Mouse (Mus musculus): ENCODE results near the gene Nipsnap3a. TPM values are rescaled to one million over a fixed set of nuclear protein-coding genes. Genes with fewer than 3 reads are reported as not detected.

The Nipsnap3a gene
- polyA plus RNA-seq, 1 experiment from 2014 or later, result not detected

GRCm38 (mm10) chr4:53009183-53009582, 20.1 kb downstream of the Nipsnap3a start:
- Histone ChIP-seq H3K9me3 (ENCODE audit: control insufficient read depth, low read length) (no peaks in the 10 kb centered on the region), H3K4me1 (ENCODE audit: control insufficient read depth, insufficient read depth, low read length) (no peaks in the 10 kb centered on the region), H3K4me3 (ENCODE audit: low read depth, low read length) (no peak overlapping the region), H3K9ac (ENCODE audit: low read length) (no peak overlapping the region), H3K36me3 (ENCODE audit: control insufficient read depth, insufficient read depth, low read length) (no peaks in the 10 kb centered on the region), H3K4me2 (ENCODE audit: low read depth) (no peak overlapping the region), H3K27ac (ENCODE audit: low read depth, low read length) (no peak overlapping the region), H3K27me3 (ENCODE audit: control insufficient read depth, insufficient read depth, low read length) (no peaks in the 10 kb centered on the region)
- no peak for ATAC-seq (ENCODE audit: insufficient read depth, low FRiP score, low TSS enrichment)
- DNase-seq (ENCODE audit: low spot score), result no peak
- WGBS, result 81% methylated on average over 4 of the region's 4 CpGs

- Histone ChIP-seq H3K4me2 (ENCODE audit: low read depth) (no peak overlapping the region), H3K4me1 (ENCODE audit: control insufficient read depth, insufficient read depth, low read length) (no peaks in the 10 kb centered on the region), H3K9ac (ENCODE audit: low read length) (no peak overlapping the region), H3K4me3 (ENCODE audit: low read depth, low read length) (no peak overlapping the region), H3K27ac (ENCODE audit: low read depth, low read length) (no peak overlapping the region), H3K36me3 (ENCODE audit: control insufficient read depth, insufficient read depth, low read length) (0 out of 2 replicates have a peak, but pooled peaks cover 3% of the 10 kb centered on the region), H3K27me3 (ENCODE audit: control insufficient read depth, insufficient read depth, low read length) (no peaks in the 10 kb centered on the region), H3K9me3 (ENCODE audit: control insufficient read depth, low read length) (no peaks in the 10 kb centered on the region)
- DNase-seq (ENCODE audit: low spot score) (no peak), ATAC-seq (ENCODE audit: insufficient read depth, low FRiP score, low TSS enrichment) (no peak)
- 95% methylated on average over 4 of the region's 4 CpGs for WGBS
Measured at GRCm38 (mm10) chr4:53009871-53010270, 20.8 kb downstream of the Nipsnap3a start.

GRCm38 (mm10) chr4:53011732-53012361, 22.8 kb downstream of the Nipsnap3a start, which contains the start of gene Nipsnap3b:
Gene Nipsnap3b (plus strand): TSS chr4:53011880.
- peak; percentile 94 for ATAC-seq (ENCODE audit: insufficient read depth, low FRiP score, low TSS enrichment)
- Histone ChIP-seq H3K9ac (ENCODE audit: low read length) (peak within 1 kb of the TSS; percentile 75), H3K9me3 (ENCODE audit: control insufficient read depth, low read length) (no peaks in the 10 kb centered on the region), H3K27ac (ENCODE audit: low read depth, low read length) (peak within 1 kb of the TSS; percentile 64; the same call in 1 of the 2 replicates), H3K36me3 (ENCODE audit: control insufficient read depth, insufficient read depth, low read length) (peaks cover 3% of the 10 kb centered on the region; the same call in 1 of the 2 replicates), H3K4me1 (ENCODE audit: control insufficient read depth, insufficient read depth, low read length) (no peaks in the 10 kb centered on the region), H3K4me2 (ENCODE audit: low read depth) (peak within 1 kb of the TSS; percentile 54), H3K27me3 (ENCODE audit: control insufficient read depth, insufficient read depth, low read length) (no peaks in the 10 kb centered on the region), H3K4me3 (ENCODE audit: low read depth, low read length) (peak within 1 kb of the TSS; percentile 67)
- peak; percentile 98 for DNase-seq (ENCODE audit: low spot score)
- under 1% methylated on average over 63 of the region's 63 CpGs for WGBS

GRCm38 (mm10) chr4:53014421-53014820, 25.3 kb downstream of the Nipsnap3a start:
- DNase-seq (ENCODE audit: low spot score) (no peak), ATAC-seq (ENCODE audit: insufficient read depth, low FRiP score, low TSS enrichment) (no peak)
- WGBS, result 94% methylated on average over 7 of the region's 7 CpGs
- Histone ChIP-seq H3K4me1 (ENCODE audit: control insufficient read depth, insufficient read depth, low read length) (no peaks in the 10 kb centered on the region), H3K9me3 (ENCODE audit: control insufficient read depth, low read length) (no peaks in the 10 kb centered on the region), H3K27me3 (ENCODE audit: control insufficient read depth, insufficient read depth, low read length) (no peaks in the 10 kb centered on the region), H3K27ac (ENCODE audit: low read depth, low read length) (no peak overlapping the region), H3K4me2 (ENCODE audit: low read depth) (no peak overlapping the region), H3K36me3 (ENCODE audit: control insufficient read depth, insufficient read depth, low read length) (peaks cover 9% of the 10 kb centered on the region), H3K9ac (ENCODE audit: low read length) (no peak overlapping the region), H3K4me3 (ENCODE audit: low read depth, low read length) (no peak overlapping the region)

GRCm38 (mm10) chr4:53015024-53015423, 26.0 kb downstream of the Nipsnap3a start:
- DNase-seq (ENCODE audit: low spot score) (no peak), ATAC-seq (ENCODE audit: insufficient read depth, low FRiP score, low TSS enrichment) (no peak)
- WGBS, result 97% methylated on average over 3 of the region's 3 CpGs
- Histone ChIP-seq H3K9me3 (ENCODE audit: control insufficient read depth, low read length) (no peaks in the 10 kb centered on the region), H3K9ac (ENCODE audit: low read length) (no peak overlapping the region), H3K4me3 (ENCODE audit: low read depth, low read length) (no peak overlapping the region), H3K4me1 (ENCODE audit: control insufficient read depth, insufficient read depth, low read length) (no peaks in the 10 kb centered on the region), H3K27me3 (ENCODE audit: control insufficient read depth, insufficient read depth, low read length) (no peaks in the 10 kb centered on the region), H3K4me2 (ENCODE audit: low read depth) (no peak overlapping the region), H3K27ac (ENCODE audit: low read depth, low read length) (no peak overlapping the region), H3K36me3 (ENCODE audit: control insufficient read depth, insufficient read depth, low read length) (peaks cover 9% of the 10 kb centered on the region)

- Histone ChIP-seq H3K4me1 (ENCODE audit: control insufficient read depth, insufficient read depth, low read length) (no peaks in the 10 kb centered on the region), H3K27ac (ENCODE audit: low read depth, low read length) (no peak overlapping the region), H3K4me3 (ENCODE audit: low read depth, low read length) (no peak overlapping the region), H3K27me3 (ENCODE audit: control insufficient read depth, insufficient read depth, low read length) (no peaks in the 10 kb centered on the region), H3K4me2 (ENCODE audit: low read depth) (no peak overlapping the region), H3K9me3 (ENCODE audit: control insufficient read depth, low read length) (no peaks in the 10 kb centered on the region), H3K36me3 (ENCODE audit: control insufficient read depth, insufficient read depth, low read length) (peaks cover 13% of the 10 kb centered on the region), H3K9ac (ENCODE audit: low read length) (no peak overlapping the region)
- DNase-seq (ENCODE audit: low spot score) (no peak), ATAC-seq (ENCODE audit: insufficient read depth, low FRiP score, low TSS enrichment) (no peak)
- WGBS, result 86% methylated on average over 1 of the region's 1 CpGs
Measured at GRCm38 (mm10) chr4:53018392-53018791, 29.3 kb downstream of the Nipsnap3a start.

GRCm38 (mm10) chr4:53023189-53023925, 34.3 kb downstream of the Nipsnap3a start:
- H3K4me2 ChIP-seq (ENCODE audit: low read depth), result no peak overlapping the region
- no peak for DNase-seq (ENCODE audit: low spot score)
- H3K9ac ChIP-seq (ENCODE audit: low read length), result no peak overlapping the region
- H3K27ac ChIP-seq (ENCODE audit: low read depth, low read length), result no peak overlapping the region
- 97% methylated on average over 14 of the region's 14 CpGs for WGBS
- no peak for ATAC-seq (ENCODE audit: insufficient read depth, low FRiP score, low TSS enrichment)
- H3K36me3 ChIP-seq (ENCODE audit: control insufficient read depth, insufficient read depth, low read length), result peaks cover 9% of the 10 kb centered on the region
- no peaks in the 10 kb centered on the region for H3K27me3 ChIP-seq (ENCODE audit: control insufficient read depth, insufficient read depth, low read length)
- H3K4me3 ChIP-seq (ENCODE audit: low read depth, low read length), result no peak overlapping the region
- no peaks in the 10 kb centered on the region for H3K9me3 ChIP-seq (ENCODE audit: control insufficient read depth, low read length)
- H3K4me1 ChIP-seq (ENCODE audit: control insufficient read depth, insufficient read depth, low read length), result no peaks in the 10 kb centered on the region

GRCm38 (mm10) chr4:53024397-53024796, 35.3 kb downstream of the Nipsnap3a start:
- Histone ChIP-seq H3K36me3 (ENCODE audit: control insufficient read depth, insufficient read depth, low read length) (0 out of 2 replicates have a peak, but pooled peaks cover 7% of the 10 kb centered on the region), H3K4me2 (ENCODE audit: low read depth) (no peak overlapping the region), H3K4me1 (ENCODE audit: control insufficient read depth, insufficient read depth, low read length) (no peaks in the 10 kb centered on the region), H3K9me3 (ENCODE audit: control insufficient read depth, low read length) (no peaks in the 10 kb centered on the region), H3K4me3 (ENCODE audit: low read depth, low read length) (no peak overlapping the region), H3K9ac (ENCODE audit: low read length) (no peak overlapping the region), H3K27ac (ENCODE audit: low read depth, low read length) (no peak overlapping the region), H3K27me3 (ENCODE audit: control insufficient read depth, insufficient read depth, low read length) (no peaks in the 10 kb centered on the region)
- ATAC-seq (ENCODE audit: insufficient read depth, low FRiP score, low TSS enrichment), result no peak
- 86% methylated on average over 4 of the region's 4 CpGs for WGBS
- DNase-seq (ENCODE audit: low spot score), result no peak

GRCm38 (mm10) chr4:53027811-53028210, 38.7 kb downstream of the Nipsnap3a start:
- no peak overlapping the region for H3K27ac ChIP-seq (ENCODE audit: low read depth, low read length)
- ATAC-seq (ENCODE audit: insufficient read depth, low FRiP score, low TSS enrichment) (no peak), DNase-seq (ENCODE audit: low spot score) (no peak)
- H3K4me1 ChIP-seq (ENCODE audit: control insufficient read depth, insufficient read depth, low read length), result no peaks in the 10 kb centered on the region
- WGBS, result 89% methylated on average over 3 of the region's 3 CpGs
- H3K4me2 ChIP-seq (ENCODE audit: low read depth), result no peak overlapping the region
- H3K4me3 ChIP-seq (ENCODE audit: low read depth, low read length), result no peak overlapping the region
- no peaks in the 10 kb centered on the region for H3K27me3 ChIP-seq (ENCODE audit: control insufficient read depth, insufficient read depth, low read length)
- no peak overlapping the region for H3K9ac ChIP-seq (ENCODE audit: low read length)
- no peaks in the 10 kb centered on the region for H3K9me3 ChIP-seq (ENCODE audit: control insufficient read depth, low read length)
- H3K36me3 ChIP-seq (ENCODE audit: control insufficient read depth, insufficient read depth, low read length), result 0 out of 2 replicates have a peak, but pooled peaks cover 5% of the 10 kb centered on the region

All from neural tube, embryonic 11.5 days (tissue).